Mouse (Mus musculus) cortical plate, adult 2 months (tissue): ENCODE data around the gene Srsf5.

Experiments used
- CTCF ChIP-seq: fragments of 200-500 bp; IDR thresholded peaks from 2 replicates; pipeline ENCODE4 v1.5.1; 2011; ENCODE audit warnings: mild to moderate bottlenecking, control low read depth, low read length; ENCODE audit not compliant: insufficient read depth; ENCODE audit errors: extremely low read depth
- POLR2A ChIP-seq: fragments of 200-500 bp; IDR thresholded peaks from 2 replicates; pipeline ENCODE4 v1.6.1; 2011; ENCODE audit warnings: mild to moderate bottlenecking, low read length, control low read depth; ENCODE audit not compliant: insufficient read depth; ENCODE audit errors: extremely low read depth

GRCm38 (mm10) chr12:80925919-80926318, 19.4 kb upstream of the Srsf5 start:
- TF ChIP-seq CTCF (no peak), POLR2A (no peak)
